Mouse (Mus musculus) intestine, postnatal 0 days (tissue): Measurements from ENCODE around the gene Tsnaxip1. TPM values are rescaled to one million over a fixed set of nuclear protein-coding genes. Genes with fewer than 3 reads are reported as not detected.
"Not testable (repeated sequence)": the region's sequence is repeated elsewhere in the genome, so short reads cannot be mapped to it uniquely, and the experiment has no call there.

Source experiments
- ATAC-seq: fragments of 200-750 bp; cut with Nextera tagmentation; 2 replicates; pipeline ENCODE4 v1.8.0; 2017; ENCODE audit warnings: mild to moderate bottlenecking, moderate TSS enrichment, moderate library complexity
- H3K27ac ChIP-seq: fragments of 300-500 bp; sonication (generic); 2 replicates; pipeline ENCODE4 v1.5.1; 2014; ENCODE audit warnings: mild to moderate bottlenecking, low read depth, low read length, moderate library complexity
- H3K27me3 ChIP-seq: fragments of 300-500 bp; sonication (generic); replicated peaks from 2 replicates; pipeline ENCODE4 v1.6.1; 2014; ENCODE audit warnings: low read length, mixed read lengths; ENCODE audit not compliant: control insufficient read depth, insufficient read depth
- H3K36me3 ChIP-seq: fragments of 300-500 bp; sonication (generic); 2 replicates; pipeline ENCODE4 v1.6.1; 2014; ENCODE audit warnings: mild to moderate bottlenecking, moderate library complexity; ENCODE audit not compliant: control insufficient read depth, insufficient read depth
- H3K4me1 ChIP-seq: fragments of 300-500 bp; sonication (generic); replicated peaks from 2 replicates; pipeline ENCODE4 v1.6.1; 2014; ENCODE audit warnings: antibody characterized with exemption, low read length, mixed read lengths; ENCODE audit not compliant: control insufficient read depth, insufficient read depth
- H3K4me2 ChIP-seq: fragments of 300-500 bp; sonication (generic); replicated peaks from 2 replicates; pipeline ENCODE4 v1.6.1; 2014; ENCODE audit warnings: low read depth, mild to moderate bottlenecking, moderate library complexity
- H3K4me3 ChIP-seq: fragments of 300-500 bp; sonication (generic); 2 replicates; pipeline ENCODE4 v1.5.1; 2014; ENCODE audit warnings: low read depth, low read length
- H3K9ac ChIP-seq: fragments of 300-500 bp; sonication (generic); 2 replicates; pipeline ENCODE4 v1.6.1; 2014; ENCODE audit warnings: mild to moderate bottlenecking, low read depth, low read length
- H3K9me3 ChIP-seq: fragments of 300-500 bp; sonication (generic); 2 replicates; pipeline ENCODE4 v1.6.1; 2016; ENCODE audit warnings: mixed run types; ENCODE audit not compliant: control insufficient read depth
- CTCF ChIP-seq: sonication (generic); IDR thresholded peaks from 2 replicates; pipeline ENCODE4 v1.5.1; 2016; ENCODE audit warnings: low read depth, mild to moderate bottlenecking, control low read depth, antibody characterized with exemption, moderate library complexity
- WGBS: fragments of 180-500 bp; shearing (Covaris S2); extraction: QIAGEN DNeasy Blood & Tissue Kit; methylation state at CpG from one replicate; pipeline ENCODE4 v1.1.7; 2014; 5-methylcytosine and 5-hydroxymethylcytosine counted together
- polyA plus RNA-seq: library from polyadenylated mRNA; unstranded; fragments of >200 nt; fragmentation: Nextera tagmentation; extraction: Ambion mirVana; gene quantifications from 2 replicates; pipeline ENCODE4 v1.2.1, GENCODE M21; 2015

The Tsnaxip1 gene
- polyA plus RNA-seq, 1 experiment from 2014 or later, result not detected

- H3K9me3 ChIP-seq, result no peaks in the 10 kb centered on the region
- no peaks in the 10 kb centered on the region for H3K4me1 ChIP-seq
- 68% methylated on average over 3 of the region's 3 CpGs for WGBS
- no peak overlapping the region for H3K4me3 ChIP-seq
- H3K9ac ChIP-seq, result no peak overlapping the region
- no peak for TF ChIP-seq CTCF
- no peak overlapping the region for H3K27ac ChIP-seq
- no peaks in the 10 kb centered on the region; the same call in 1 of the 2 replicates for H3K36me3 ChIP-seq
- no peak overlapping the region for H3K4me2 ChIP-seq
- H3K27me3 ChIP-seq, result no peaks in the 10 kb centered on the region
- no peak for ATAC-seq
Observed at GRCm38 (mm10) chr8:105811543-105811942, 16.0 kb upstream of the Tsnaxip1 start.

DNA sequence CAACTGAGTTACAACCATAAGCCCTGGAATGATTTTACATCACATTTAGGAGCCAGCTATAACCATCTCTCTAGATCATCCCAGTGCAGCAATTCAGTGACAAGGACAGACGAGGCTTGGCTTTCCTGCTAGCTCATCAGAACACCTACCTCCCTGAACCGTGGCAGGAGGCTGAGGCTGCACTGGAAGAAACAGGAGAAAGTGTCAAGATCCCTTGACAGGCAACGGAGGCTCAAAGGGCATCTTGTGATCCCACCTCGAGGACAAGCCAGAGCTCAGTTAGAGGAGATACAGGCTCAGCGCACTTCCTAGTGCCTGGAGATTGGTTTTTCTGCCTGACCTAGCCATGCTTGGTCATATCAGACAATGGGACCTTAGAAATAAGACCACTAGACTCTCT is 15.0 kb upstream of the Tsnaxip1 start:
- no peak for ATAC-seq
- no peaks in the 10 kb centered on the region for H3K9me3 ChIP-seq
- no peak overlapping the region for H3K4me2 ChIP-seq
- H3K9ac ChIP-seq, result no peak overlapping the region
- no peak overlapping the region for H3K4me3 ChIP-seq
- 60% methylated on average over 5 of the region's 5 CpGs for WGBS
- no peaks in the 10 kb centered on the region for H3K27me3 ChIP-seq
- TF ChIP-seq CTCF, result no peak
- no peak overlapping the region for H3K27ac ChIP-seq
- no peaks in the 10 kb centered on the region; the same call in 1 of the 2 replicates for H3K36me3 ChIP-seq
- no peaks in the 10 kb centered on the region for H3K4me1 ChIP-seq

DNA sequence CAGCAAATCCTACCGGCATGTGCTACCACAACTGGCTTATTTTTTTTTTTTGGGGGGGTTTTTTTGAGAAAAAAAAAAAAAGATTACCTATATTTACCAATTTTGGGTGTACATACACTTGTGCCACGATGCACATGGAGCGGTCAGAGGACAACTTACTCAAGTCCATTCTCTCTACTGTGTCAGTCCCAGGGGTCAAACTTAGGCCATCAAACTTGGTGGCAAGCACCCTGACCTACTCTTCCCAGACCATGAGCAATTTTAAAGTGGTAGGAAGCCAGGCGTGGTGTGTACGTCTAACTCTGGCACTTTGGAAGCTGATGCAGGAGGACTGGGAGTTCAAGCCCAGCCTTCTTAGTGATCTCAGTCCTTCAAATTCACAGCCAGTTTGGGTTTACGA is 14.3 kb upstream of the Tsnaxip1 start:
- Histone ChIP-seq H3K9ac (no peak overlapping the region), H3K27ac (no peak overlapping the region), H3K4me3 (no peak overlapping the region), H3K4me1 (no peaks in the 10 kb centered on the region), H3K36me3 (peaks cover under 1% of the 10 kb centered on the region; the same call in 1 of the 2 replicates), H3K27me3 (no peaks in the 10 kb centered on the region), H3K9me3 (no peaks in the 10 kb centered on the region), H3K4me2 (no peak overlapping the region)
- TF ChIP-seq CTCF, result no peak
- no peak for ATAC-seq
- WGBS, result 99% methylated on average over 6 of the region's 6 CpGs

- H3K4me2 ChIP-seq, result no peak overlapping the region
- TF ChIP-seq CTCF, result no peak
- H3K4me1 ChIP-seq, result no peaks in the 10 kb centered on the region; the same call in 1 of the 2 replicates
- peaks cover 36% of the 10 kb centered on the region for H3K36me3 ChIP-seq
- no peak for ATAC-seq
- H3K9ac ChIP-seq, result no peak overlapping the region
- H3K9me3 ChIP-seq, result no peaks in the 10 kb centered on the region
- no peak overlapping the region for H3K27ac ChIP-seq
- H3K4me3 ChIP-seq, result no peak overlapping the region
- 93% methylated on average over 3 of the region's 3 CpGs for WGBS
- H3K27me3 ChIP-seq, result no peaks in the 10 kb centered on the region
Observed at GRCm38 (mm10) chr8:105819659-105820058, 7.9 kb upstream of the Tsnaxip1 start.

DNA sequence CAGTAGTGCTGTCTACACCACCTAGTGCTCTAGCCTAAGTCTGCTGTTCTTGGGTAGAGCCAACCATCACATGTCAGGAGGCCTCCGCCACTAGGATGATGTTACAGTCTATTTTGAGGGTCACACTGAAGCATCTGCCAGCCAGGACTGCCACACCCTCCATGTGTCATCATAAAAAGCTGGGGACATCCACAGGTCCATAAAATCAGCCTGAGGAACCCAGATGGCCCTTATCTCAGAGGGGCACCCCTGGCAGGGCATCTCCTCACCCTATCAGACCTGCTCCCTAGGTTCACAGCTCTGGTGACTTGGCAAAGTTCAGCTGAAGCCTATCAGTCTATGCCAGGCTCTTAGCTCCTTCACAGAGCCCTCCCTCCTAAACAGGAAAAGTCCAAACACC is 6.6 kb upstream of the Tsnaxip1 start:
- H3K36me3 ChIP-seq, result peaks cover 36% of the 10 kb centered on the region
- TF ChIP-seq CTCF, result no peak
- H3K4me2 ChIP-seq, result no peak overlapping the region
- WGBS, result 96% methylated on average over 1 of the region's 1 CpGs
- H3K4me1 ChIP-seq, result peaks cover 2% of the 10 kb centered on the region
- H3K27ac ChIP-seq, result no peak overlapping the region
- H3K4me3 ChIP-seq, result no peak overlapping the region
- peak; percentile 41; the same call in 1 of the 2 replicates for ATAC-seq
- H3K27me3 ChIP-seq, result no peaks in the 10 kb centered on the region
- H3K9ac ChIP-seq, result no peak overlapping the region
- H3K9me3 ChIP-seq, result no peaks in the 10 kb centered on the region

GRCm38 (mm10) chr8:105825506-105825905 is 2.0 kb upstream of the Tsnaxip1 start:
- no peaks in the 10 kb centered on the region for H3K27me3 ChIP-seq
- 64% methylated on average over 4 of the region's 4 CpGs for whole genome bisulfite sequencing
- H3K4me1 ChIP-seq, result peaks cover 6% of the 10 kb centered on the region
- no peak overlapping the region for H3K27ac ChIP-seq
- peaks cover 28% of the 10 kb centered on the region for H3K36me3 ChIP-seq
- H3K9ac ChIP-seq, result no peak overlapping the region
- TF ChIP-seq CTCF, result no peak
- H3K4me3 ChIP-seq, result no peak overlapping the region; the same call in 1 of the 2 replicates
- no peak for ATAC-seq
- no peaks in the 10 kb centered on the region for H3K9me3 ChIP-seq
- peak overlapping the region; percentile 73; the same call in 1 of the 2 replicates for H3K4me2 ChIP-seq

- peak overlapping the region; percentile 73 for H3K4me2 ChIP-seq
- no peaks in the 10 kb centered on the region for H3K27me3 ChIP-seq
- WGBS, result under 1% methylated on average over 4 of the region's 4 CpGs
- ATAC-seq, result no peak
- peaks cover 6% of the 10 kb centered on the region for H3K4me1 ChIP-seq
- H3K36me3 ChIP-seq, result peaks cover 20% of the 10 kb centered on the region
- no peak for TF ChIP-seq CTCF
- H3K9me3 ChIP-seq, result no peaks in the 10 kb centered on the region
- peak overlapping the region; percentile 64; the same call in 1 of the 2 replicates for H3K27ac ChIP-seq
- H3K4me3 ChIP-seq, result peak overlapping the region; percentile 96
- H3K9ac ChIP-seq, result peak overlapping the region; percentile 97
Observed at GRCm38 (mm10) chr8:105826379-105826778, 1.2 kb upstream of the Tsnaxip1 start.

- not testable (repeated sequence) for H3K4me1 ChIP-seq, H3K4me3 ChIP-seq, H3K4me2 ChIP-seq, H3K9me3 ChIP-seq, H3K27me3 ChIP-seq, H3K36me3 ChIP-seq, ATAC-seq, H3K27ac ChIP-seq, H3K9ac ChIP-seq
- 73% methylated on average over 2 of the region's 2 CpGs for WGBS
Observed at GRCm38 (mm10) chr8:105833740-105834139, 6.2 kb downstream of the Tsnaxip1 start.
